Mouse (Mus musculus): ENCODE data around the gene Spindoc. TPM values are rescaled to one million over a fixed set of nuclear protein-coding genes. Genes with fewer than 3 reads are reported as not detected.

Gene Spindoc
- polyA plus RNA-seq, 1 experiment: 0.66 TPM

GRCm38 (mm10) chr19:7306968-7307367 is 75.8 kb downstream of the Spindoc start:
- Histone ChIP-seq H3K9me3 (ENCODE audit: control insufficient read depth, low read length) (no peaks in the 10 kb centered on the region), H3K27me3 (ENCODE audit: control insufficient read depth) (no peaks in the 10 kb centered on the region), H3K4me1 (ENCODE audit: control insufficient read depth) (peaks cover 79% of the 10 kb centered on the region), H3K4me3 (replicated peaks) (no peak overlapping the region), H3K36me3 (ENCODE audit: control insufficient read depth) (peaks cover 37% of the 10 kb centered on the region)
- TF ChIP-seq TAL1 (IDR thresholded peaks at IDR 0.05; ENCODE audit: low read length) (no peak), GATA1 (IDR thresholded peaks at IDR 0.05; ENCODE audit: low read length) (no peak)

- Histone ChIP-seq H3K4me1 (ENCODE audit: control insufficient read depth) (peaks cover 74% of the 10 kb centered on the region), H3K9me3 (ENCODE audit: control insufficient read depth, low read length) (no peaks in the 10 kb centered on the region), H3K36me3 (ENCODE audit: control insufficient read depth) (peaks cover 45% of the 10 kb centered on the region), H3K4me3 (replicated peaks) (no peak overlapping the region), H3K27me3 (ENCODE audit: control insufficient read depth) (no peaks in the 10 kb centered on the region)
- no peak for TF ChIP-seq GATA1 (IDR thresholded peaks at IDR 0.05; ENCODE audit: low read length)
- no peak for TF ChIP-seq TAL1 (IDR thresholded peaks at IDR 0.05; ENCODE audit: low read length)
Observed at GRCm38 (mm10) chr19:7305380-7306310, 77.1 kb downstream of the Spindoc start.

- TF ChIP-seq TAL1 (IDR thresholded peaks at IDR 0.05; ENCODE audit: low read length) (no peak), GATA1 (IDR thresholded peaks at IDR 0.05; ENCODE audit: low read length) (no peak)
- Histone ChIP-seq H3K4me1 (ENCODE audit: control insufficient read depth) (peaks cover 68% of the 10 kb centered on the region), H3K27me3 (ENCODE audit: control insufficient read depth) (no peaks in the 10 kb centered on the region), H3K4me3 (replicated peaks) (no peak overlapping the region), H3K36me3 (ENCODE audit: control insufficient read depth) (peaks cover 49% of the 10 kb centered on the region), H3K9me3 (ENCODE audit: control insufficient read depth, low read length) (no peaks in the 10 kb centered on the region)
Observed at GRCm38 (mm10) chr19:7304801-7305200, 78.0 kb downstream of the Spindoc start.

Other genes starting within 250 kb of the Spindoc start
- gene Otub1, start 176.7 kb downstream of the Spindoc start, polyA plus RNA-seq (2012): 9.4 and 10.1 TPM in 2 replicates
- 63.8 and 69.1 TPM in 2 replicates for gene Cox8a, start 165.4 kb downstream of the Spindoc start, polyA plus RNA-seq (2012)
- 1.7 and 1.8 TPM in 2 replicates for gene Naa40, start 141.8 kb downstream of the Spindoc start, polyA plus RNA-seq (2012)
- gene Rcor2, start 115.7 kb downstream of the Spindoc start, polyA plus RNA-seq (2012): 0.14 and 0.20 TPM in 2 replicates
- 17.9 and 19.4 TPM in 2 replicates for gene Mark2, start 41.1 kb downstream of the Spindoc start, polyA plus RNA-seq (2012)
- gene 2700081O15Rik, start 34.6 kb upstream of the Spindoc start, polyA plus RNA-seq (2012): 1.8 and 3.5 TPM in 2 replicates
- gene Rtn3, start 100.3 kb upstream of the Spindoc start, polyA plus RNA-seq (2012): 3.8 and 4.2 TPM in 2 replicates
- 0.11 and 0.12 TPM in 2 replicates for gene Atl3, start 111.0 kb upstream of the Spindoc start, polyA plus RNA-seq (2012)
- 5.9 and 6.6 TPM in 2 replicates for gene Pla2g16, start 174.5 kb upstream of the Spindoc start, polyA plus RNA-seq (2012)
- not detected in 2 replicates for gene Lgals12, start 224.2 kb upstream of the Spindoc start, polyA plus RNA-seq (2012)
- not detected in 2 replicates for gene Hrasls5, start 229.5 kb upstream of the Spindoc start, polyA plus RNA-seq (2012)